Mouse (Mus musculus): ENCODE measurements around the gene Zfp618.

Zfp618 gene

DNA sequence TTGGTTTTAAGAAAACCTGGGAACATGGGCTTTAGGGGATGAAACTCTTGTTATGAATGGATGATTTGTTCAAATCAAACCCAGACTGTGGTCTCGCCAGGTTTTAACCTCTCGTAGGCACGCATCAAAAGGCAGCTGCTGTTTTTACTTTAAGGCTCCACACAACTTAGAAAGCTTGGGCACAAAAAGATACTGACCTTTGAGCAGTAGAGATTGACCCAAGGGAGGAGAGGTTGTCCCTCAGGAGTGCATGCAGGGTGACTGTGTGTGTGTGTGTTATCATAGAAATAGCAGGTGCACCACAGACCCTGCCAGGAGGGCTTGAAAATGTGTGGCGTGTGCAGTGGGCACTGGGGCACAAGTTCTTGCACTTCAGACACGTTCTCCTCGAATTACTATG lies 95.0 kb downstream of the Zfp618 start:
- no peak for DNase-seq (ENCODE audit: extremely low read depth, insufficient read length, low spot score)

DNA sequence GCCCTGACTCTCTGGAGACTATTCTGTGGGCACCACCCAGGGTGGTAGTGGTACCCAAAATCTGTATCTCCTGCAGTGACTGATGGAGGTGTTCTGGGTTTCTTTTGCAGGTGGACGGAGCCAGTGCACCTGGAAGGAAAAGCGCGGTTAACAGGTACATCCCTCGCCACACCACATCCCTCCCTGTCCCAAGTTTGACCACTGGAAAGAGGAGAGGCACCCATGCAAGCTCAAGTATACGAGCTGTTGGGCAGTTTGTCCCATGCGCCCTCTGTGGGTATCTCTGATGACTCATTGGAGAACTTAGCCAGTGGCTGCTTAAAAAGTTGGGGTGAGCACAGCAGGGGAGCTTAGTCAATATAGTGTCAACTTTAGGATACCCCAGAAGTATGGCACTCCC lies 96.0 kb downstream of the Zfp618 start:
- no peak for DNase-seq (ENCODE audit: extremely low read depth, insufficient read length, low spot score)

DNA sequence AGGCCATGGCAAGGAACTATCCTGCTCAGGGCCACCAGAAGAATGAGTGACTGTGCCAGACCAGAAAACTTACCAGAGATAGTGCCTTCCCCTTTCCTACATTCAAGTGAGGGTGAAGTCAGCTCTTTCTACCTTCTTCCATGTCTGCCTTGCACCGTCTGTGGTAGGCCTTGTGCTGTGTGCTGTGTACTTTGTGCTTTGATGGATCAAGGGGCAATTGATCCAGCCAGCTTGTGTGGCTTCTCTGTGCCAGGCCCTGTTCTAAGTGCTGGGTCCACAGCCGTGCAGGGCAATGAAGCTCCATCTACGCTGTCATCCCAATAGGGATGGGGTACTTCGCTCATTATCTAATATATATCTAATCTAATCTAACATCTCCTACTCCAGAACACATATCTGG lies 98.0 kb downstream of the Zfp618 start:
- no peak for DNase-seq (ENCODE audit: extremely low read depth, insufficient read length, low spot score)

DNA sequence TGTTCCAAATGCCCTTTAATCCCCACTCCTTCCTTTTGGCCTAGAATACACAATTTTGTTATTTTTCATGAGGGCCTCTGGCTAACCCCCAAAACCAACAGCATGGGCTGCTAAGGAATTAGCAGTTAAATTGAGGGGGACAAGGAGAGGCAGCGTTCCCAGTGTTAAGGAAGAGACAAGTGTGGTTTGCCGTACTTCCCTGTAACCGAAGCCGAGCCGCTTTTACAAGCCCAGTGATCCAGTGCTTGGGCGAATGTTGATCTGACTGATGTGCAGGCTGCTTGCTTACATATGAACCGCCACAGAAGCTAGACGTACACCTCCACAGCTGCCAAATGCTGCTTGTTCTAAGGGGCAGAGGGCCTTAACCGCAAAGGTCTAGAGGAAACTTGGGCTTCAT lies 99.5 kb downstream of the Zfp618 start:
- no peak for DNase-seq (ENCODE audit: extremely low read depth, insufficient read length, low spot score)

DNA sequence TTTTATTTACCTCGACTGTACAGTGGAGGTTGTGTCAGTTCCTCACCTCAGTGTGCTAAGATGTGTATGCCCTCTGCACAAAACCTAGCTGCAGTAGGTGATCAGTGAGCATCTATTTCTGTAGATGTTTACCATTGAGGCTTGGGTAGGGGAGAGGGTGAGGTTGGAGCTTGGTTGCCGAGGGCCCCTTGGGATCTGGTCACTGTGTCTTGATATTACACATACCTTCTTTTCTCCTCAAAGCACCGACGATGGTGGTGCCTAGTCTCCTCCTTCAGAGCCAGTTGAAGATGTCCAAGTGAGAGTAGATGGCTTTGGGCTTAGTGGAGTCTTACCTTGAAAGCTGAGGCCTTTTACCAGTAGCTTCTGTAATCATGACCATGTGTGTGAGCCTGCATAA lies 101.4 kb downstream of the Zfp618 start:
- DNase-seq (ENCODE audit: extremely low read depth, insufficient read length, low spot score), result no peak

DNA sequence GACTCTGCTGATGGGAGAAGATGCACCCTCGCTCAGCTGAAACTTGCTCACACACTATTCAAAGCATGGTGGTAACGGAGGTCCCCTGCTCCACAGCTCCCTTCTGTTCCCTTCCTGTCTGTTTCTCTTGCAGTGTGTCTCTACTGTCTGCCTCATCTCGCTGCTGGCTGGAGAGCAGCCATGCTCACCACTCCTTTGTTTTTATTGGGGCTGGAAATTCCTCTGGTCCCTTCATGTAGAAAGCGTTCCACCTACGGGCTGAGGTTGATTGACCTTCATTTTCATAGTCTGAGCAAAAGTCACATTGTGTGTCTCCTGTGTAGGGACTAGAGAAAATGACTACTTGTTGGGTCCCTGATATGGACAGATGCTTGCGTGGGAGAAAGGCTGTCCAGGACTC lies 102.4 kb downstream of the Zfp618 start:
- DNase-seq (ENCODE audit: extremely low read depth, insufficient read length, low spot score), result no peak

DNA sequence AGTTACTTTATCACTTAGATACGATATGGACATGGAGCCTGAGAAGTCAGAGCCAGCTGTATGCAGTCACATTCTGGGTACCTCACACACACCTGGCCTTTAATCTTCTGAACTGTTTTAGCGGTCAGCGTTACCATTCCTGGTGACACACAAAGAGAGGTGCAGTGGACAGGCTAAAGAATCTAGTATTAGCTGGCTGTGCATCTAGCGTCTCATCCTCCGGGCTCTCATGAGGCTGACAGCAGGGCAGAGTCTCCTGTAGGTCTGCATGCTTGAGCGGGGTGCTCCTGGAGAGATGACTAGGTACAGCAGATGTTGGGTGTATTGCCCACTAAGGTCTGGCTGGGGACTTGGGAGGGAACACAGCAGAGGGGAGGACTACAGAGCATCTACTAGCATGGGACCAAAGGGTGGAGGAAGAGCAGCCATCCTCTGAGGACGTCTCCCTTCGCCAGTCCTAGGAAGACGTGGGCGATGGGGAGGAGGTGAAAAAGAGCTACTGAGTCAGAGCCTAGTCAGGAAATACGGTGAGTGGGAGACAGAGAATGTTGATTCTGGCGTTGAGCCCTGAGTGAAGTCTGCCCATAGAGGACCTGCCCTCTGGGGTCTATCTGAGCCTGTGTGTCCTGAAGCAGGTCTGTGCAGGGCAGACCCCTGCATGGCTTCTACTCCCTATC lies 103.3 kb downstream of the Zfp618 start:
- no peak for DNase-seq (ENCODE audit: extremely low read depth, insufficient read length, low spot score)

DNA sequence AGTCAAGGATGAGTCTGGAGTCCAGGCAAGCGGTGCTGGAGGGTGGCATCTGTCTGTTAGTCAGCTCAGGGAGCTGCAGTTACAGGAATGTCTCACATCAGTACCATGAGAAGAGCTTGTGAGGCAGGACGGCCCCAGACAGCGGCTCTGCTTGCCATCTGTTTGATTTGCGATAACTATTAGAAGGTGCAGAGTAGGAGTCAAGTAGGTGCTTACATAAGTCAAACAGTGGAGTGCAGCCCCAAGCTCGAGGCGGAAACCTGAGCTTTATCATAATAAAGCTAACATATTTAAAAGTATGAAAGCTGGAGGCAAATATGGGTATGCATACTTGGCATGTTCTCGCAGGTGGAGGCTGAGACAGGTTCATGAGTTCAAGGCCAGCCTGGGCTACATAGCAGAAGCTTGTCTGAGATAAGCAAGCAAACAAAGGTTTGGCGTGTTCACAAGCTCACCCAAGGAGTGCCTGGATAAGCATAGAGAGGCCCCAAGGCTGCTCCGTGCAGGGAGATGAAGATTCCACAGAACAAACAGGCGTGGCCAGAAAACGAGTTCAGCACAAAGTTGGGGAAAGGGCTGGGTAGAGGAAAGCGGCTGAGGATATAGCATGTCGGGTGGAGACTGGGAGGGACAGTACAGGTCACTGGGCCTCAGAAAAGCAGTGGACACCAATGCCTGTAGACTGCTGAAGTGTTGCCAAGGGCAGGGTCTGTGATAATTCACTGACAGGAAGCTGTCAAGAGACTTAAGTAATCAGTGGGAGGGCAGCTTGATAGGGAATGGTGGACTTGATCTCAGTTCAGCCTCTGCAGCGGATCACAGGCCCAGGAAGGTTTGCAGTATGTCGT lies 106.3 kb downstream of the Zfp618 start:
- no peak for DNase-seq (ENCODE audit: extremely low read depth, insufficient read length, low spot score)

DNA sequence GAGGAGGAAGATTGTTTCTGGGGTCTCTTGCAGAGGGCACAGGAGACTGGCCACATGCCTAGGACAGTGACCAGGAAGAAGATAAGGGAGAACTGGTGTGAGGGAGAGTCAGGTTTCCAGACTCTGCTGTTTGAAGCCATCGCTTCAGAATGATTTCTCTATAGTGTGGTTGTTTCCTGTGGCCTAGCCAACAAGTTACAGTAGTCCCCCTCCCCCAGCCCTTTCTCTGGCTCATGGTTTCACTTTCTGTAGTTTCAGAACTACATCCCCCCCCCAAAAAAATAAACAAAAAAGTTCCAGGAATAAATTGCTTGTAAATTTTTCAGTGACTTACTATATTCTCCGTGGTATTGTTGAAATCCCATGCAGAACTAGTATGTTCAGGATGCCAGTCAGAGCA lies 107.8 kb downstream of the Zfp618 start:
- DNase-seq (ENCODE audit: extremely low read depth, insufficient read length, low spot score), result no peak

DNA sequence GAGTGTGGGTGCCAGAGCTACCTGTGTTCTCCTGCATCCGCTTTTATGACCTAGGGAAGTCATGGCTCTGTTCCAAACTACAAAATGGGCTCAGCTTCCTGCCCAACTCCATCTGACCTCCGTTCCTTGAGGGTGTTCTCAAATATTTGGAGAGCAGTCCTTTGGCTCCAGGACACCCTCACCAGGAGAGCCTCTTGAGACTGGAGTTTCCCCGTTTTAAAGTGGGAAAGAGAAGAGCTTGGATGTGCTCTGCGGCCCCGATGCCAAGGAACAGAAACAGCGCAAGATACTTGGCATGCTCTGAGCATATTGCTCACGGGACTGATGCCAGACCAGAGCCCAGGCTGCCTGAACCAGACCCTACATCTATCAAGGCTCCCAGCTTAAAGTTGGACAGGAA lies 113.8 kb downstream of the Zfp618 start:
- DNase-seq (ENCODE audit: extremely low read depth, insufficient read length, low spot score), result no peak

DNA sequence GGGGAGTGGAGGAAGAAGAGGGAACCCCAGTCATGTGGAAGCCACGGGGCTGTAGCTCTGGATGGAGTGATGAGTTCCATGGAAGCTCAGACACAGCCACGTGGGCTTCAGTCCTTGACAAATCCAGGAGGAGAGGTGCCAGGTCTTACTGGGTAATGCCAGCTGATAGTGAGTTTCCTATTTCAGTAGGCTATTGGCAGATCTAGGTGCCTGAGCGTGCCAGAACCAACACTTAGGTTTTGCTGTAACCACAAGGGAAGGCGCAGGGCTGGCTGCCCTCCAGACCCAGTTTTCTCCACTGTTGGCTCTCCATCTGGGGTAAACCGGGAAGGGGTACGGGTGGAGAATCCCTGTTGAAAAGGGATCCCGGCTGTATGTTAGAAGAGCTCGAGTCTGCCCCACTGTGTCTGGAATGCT lies 119.1 kb downstream of the Zfp618 start:
- peak; percentile 15 for DNase-seq (ENCODE audit: extremely low read depth, insufficient read length, low spot score)

DNA sequence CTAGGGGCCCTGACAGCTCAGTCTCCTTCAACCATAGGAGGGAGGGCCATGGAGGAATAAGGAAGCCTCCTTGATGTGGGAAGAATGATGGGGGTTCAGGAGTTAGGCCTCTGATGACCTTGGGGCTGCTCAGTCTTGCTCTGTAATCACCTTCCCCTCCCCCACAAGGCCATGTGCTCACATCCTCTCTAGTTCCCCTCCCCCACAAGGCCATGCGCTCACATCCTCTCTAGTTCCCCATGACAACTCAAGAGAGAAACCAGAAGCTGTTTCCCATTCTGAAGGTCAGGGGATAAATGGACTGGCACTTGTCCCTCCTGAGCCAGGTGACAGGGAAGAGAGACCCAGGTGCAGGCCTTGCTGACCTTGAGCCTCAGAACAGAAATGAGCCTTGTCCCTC lies 124.1 kb downstream of the Zfp618 start:
- DNase-seq (ENCODE audit: extremely low read depth, insufficient read length, low spot score), result no peak

DNA sequence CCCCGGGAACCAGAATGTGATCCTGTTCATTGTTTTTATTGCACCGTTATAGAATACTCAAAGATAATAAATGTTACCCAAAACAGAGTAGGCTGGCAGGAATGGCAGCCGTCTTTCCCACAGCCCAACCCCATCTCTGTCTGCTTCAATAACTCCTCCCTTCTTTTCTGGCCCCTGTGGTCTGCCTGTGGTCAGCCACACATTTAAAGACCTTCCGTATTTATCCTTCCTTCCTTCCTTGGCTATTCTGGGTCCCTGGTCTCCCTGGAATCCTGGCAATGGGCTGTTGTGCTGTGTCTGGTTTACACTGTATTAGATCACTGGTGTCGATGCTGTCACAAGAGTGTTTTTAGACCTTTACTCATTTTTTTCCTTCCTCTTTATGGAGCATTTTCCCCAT lies 125.8 kb downstream of the Zfp618 start:
- no peak for DNase-seq (ENCODE audit: extremely low read depth, insufficient read length, low spot score)

DNA sequence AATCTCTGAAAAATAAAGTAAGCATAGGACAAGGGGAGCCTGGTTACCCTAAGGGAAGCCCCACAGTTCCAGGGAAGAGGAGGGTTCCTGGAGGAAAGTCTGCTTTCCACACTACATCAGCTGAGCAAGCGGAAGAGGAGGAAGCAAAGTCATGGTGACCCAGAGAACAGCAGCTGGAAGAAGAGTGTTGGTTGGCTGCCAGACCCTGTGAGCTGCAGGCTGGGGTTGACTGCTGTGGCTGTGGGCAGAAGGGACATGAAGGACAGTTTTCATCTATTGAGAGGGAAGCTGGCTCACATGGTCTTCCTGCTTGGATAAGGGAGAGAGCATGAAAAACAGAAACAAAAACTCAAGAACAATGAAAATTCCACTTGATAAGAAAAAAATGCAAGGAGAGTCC lies 132.2 kb downstream of the Zfp618 start:
- DNase-seq (ENCODE audit: extremely low read depth, insufficient read length, low spot score), result no peak

DNA sequence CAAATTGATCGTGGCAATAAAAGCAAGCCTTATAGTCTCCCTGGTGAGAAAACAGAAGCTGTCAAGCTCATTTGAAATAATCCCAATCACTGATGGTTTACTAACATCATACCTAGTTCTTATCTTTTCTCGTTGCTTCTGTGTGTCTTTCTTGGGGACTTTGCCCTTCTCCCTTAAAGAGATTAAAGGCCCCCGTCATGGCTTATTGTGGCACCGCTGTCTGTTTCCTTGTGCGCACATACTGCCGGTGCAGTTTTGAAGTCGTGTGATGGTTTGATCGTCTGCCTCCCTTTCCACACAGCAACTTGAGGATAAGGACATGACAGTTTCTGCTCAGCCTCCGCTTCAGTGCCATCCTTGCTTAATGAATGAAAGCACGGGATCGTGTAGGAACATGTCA lies 135.1 kb downstream of the Zfp618 start:
- DNase-seq (ENCODE audit: extremely low read depth, insufficient read length, low spot score), result no peak

DNA sequence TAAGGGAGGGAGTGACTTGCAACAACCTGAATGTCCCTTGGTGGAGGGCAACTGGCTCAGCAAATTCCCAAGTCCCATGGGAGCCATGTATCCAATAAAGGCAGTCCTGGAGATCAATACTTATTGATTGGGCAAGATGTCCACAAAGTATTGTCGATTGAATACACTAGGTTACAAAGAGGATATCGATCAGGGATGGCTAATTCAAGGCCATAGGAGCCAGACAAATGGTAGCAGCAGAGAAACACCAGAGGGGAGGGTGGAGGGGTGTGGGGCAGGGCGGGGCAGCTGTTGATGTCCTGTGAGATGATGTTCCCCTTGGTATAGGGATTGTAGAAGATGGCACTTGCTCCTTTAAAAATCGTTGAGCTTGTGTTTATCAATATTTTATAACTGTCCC lies 136.7 kb downstream of the Zfp618 start:
- DNase-seq (ENCODE audit: extremely low read depth, insufficient read length, low spot score), result no peak

DNA sequence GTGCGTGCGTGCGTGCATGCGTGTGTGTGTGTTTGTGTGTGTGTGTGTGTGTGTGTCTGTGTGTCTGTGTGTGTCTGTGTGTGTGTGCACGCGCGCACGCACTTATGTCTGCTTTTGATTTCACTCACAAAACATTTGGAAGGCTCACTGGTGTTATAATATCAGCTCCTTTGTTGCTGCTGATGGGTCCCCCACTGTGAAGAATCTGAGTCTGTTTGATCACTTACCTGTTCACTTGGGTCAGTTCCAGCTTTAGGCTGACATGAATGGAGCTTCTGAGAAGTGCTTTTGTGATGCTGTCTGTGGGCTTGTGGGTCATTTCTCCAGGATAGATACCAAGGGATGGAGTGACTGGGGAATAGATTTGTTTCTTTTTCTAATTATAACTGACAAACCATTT lies 140.3 kb downstream of the Zfp618 start:
- no peak for DNase-seq (ENCODE audit: extremely low read depth, insufficient read length, low spot score)

DNA sequence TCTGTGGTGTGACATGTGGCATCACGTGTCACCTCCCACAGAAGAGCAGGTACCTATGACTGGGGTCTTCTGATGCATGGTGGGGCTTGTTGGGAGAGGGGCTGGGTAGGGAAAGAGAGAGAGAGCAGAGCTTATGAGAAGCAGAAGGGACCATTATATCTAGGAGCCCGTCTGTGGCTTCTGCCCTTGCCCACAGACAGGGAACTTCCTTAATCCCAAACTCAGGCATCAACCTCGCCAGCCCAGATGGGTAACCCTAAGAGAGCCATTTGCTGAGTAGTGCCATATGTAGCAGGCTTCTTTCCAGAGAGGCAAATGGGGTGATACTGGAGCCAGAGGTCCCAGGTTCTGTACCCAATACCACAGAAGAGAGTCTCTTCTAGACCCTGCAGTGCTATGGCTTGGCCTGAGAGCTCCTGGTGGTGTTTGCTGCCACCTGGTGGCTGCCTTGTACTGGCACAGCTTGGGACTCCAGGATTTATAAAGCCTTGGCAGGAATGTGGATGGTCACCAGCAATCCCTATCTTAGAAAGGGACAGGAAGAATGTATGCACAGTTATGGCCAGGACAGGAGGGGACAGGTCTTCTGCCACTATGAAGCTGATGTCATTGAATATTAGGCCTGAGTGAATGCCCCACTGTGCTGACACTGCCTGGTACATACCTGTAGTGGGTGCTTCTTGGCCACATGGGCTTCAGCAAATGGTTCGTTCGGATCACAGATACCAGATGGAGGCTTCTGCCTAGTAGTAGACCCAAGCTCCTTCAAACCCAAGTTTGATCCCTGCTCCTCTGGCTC lies 153.5 kb downstream of the Zfp618 start:
- no peak for DNase-seq (ENCODE audit: extremely low read depth, insufficient read length, low spot score)

DNA sequence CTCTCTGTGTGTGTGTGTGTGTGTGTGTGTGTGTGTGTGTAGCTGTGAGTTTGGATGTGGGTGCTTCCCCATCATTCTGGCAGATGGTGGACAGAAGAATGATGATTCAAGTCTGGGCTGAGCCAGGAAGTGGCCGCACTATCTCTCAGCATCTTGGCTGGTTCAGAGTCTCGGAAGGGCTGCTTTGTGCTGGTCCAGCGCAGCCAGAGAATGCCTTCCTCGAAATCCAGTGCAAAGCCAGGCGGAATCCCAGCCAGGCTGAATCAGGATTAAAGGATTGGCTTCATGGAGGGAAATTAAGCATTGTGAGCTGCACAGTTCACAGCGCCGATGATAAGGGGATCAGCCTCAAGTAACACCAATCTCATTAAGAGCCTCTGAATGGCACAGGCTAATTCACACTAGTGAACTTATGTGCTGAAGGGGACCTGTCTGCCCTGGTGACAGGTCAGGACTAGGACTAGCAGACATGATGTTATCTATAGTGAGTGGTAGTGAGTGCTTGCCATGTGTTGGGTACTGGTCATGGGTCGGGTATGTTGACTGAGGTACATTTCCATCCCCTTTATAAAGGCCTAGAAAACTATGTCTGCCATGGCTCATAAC lies 159.6 kb downstream of the Zfp618 start:
- DNase-seq (ENCODE audit: extremely low read depth, insufficient read length, low spot score), result no peak

DNA sequence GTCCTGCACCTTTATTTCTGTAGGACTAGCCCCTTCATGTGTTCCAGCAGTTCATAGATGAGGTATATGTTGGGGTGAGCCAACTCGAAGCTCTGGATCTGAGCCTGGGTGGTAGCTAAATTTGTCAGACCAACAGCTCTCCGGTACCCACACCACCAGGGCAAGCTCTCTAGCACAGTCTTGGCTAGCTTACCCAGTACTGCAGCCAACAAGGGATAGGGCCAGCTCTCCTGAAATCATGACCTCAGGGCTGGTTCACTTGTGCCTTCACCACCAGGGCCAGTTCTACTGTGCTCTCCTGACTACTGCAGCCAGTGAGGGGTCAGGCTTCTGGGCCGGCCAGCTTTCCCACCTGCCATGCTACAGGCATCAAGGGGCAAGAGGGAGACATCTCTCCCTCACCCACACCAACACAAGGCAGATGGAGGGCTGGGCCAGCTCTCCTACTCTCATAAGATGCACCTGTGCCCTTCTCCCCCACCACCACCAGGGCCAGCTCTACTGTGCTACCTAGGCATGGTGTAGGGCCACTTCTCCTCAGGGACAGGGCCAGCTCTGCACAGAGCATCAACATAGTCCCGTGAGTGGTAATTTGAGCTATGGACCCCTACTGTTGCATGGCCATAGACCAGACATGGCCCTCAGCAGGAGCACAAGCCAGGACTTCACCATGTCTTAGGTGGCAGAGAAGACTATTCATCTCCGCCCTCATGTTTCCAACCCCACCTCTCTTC lies 164.7 kb downstream of the Zfp618 start:
- no peak for DNase-seq (ENCODE audit: extremely low read depth, insufficient read length, low spot score)

DNA sequence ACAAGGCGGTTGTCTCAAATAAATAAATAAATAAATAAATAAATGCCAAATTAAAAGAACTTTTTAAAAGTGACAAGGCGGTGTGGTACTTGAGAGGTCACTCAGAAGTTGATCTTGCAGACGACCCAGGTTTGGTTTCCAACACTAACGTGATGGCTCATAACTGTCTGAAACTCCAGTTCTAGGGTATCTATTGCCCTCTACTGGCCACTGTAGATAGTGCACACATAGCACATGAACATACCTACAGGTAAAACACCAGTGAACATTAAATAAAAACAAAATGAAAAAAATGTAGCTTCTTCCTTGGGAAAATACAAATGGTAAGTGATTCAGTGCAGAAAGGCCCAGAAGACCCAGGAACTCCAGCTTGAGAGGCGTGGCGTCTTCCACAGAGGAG lies 181.9 kb downstream of the Zfp618 start:
- no peak for DNase-seq (ENCODE audit: extremely low read depth, insufficient read length, low spot score)

All from 3134 (cell line).